Mouse (Mus musculus) heart, embryonic 12.5 days (tissue): ENCODE measurements around the gene Ruvbl2. TPM values are rescaled to one million over a fixed set of nuclear protein-coding genes. Genes with fewer than 3 reads are reported as not detected.
A peak's percentile ranks its signal among the peaks of the same experiment; 100 is the strongest.

ENCODE experiments used
- ATAC-seq: fragments of 200-750 bp; cut with Nextera tagmentation; 2 replicates; pipeline ENCODE4 v1.8.0; 2017; ENCODE audit warnings: moderate TSS enrichment, moderate library complexity; ENCODE audit not compliant: insufficient number of reproducible peaks, low FRiP score
- H3K27ac ChIP-seq: fragments of 300-500 bp; sonication (generic); 2 replicates; pipeline ENCODE4 v1.5.1; 2016; ENCODE audit warnings: mild to moderate bottlenecking, moderate library complexity; ENCODE audit not compliant: poor library complexity, severe bottlenecking
- H3K27me3 ChIP-seq: fragments of 300-500 bp; sonication (generic); replicated peaks from 2 replicates; pipeline ENCODE4 v1.6.1; 2016; ENCODE audit warnings: mild to moderate bottlenecking, moderate library complexity
- H3K36me3 ChIP-seq: fragments of 300-500 bp; sonication (generic); 2 replicates; pipeline ENCODE4 v1.6.1; 2016; ENCODE audit warnings: mild to moderate bottlenecking, moderate library complexity
- H3K4me1 ChIP-seq: fragments of 300-500 bp; sonication (generic); replicated peaks from 2 replicates; pipeline ENCODE4 v1.6.1; 2016; ENCODE audit warnings: mild to moderate bottlenecking
- H3K4me2 ChIP-seq: fragments of 300-500 bp; sonication (generic); 2 replicates; pipeline ENCODE4 v1.6.1; 2016; ENCODE audit warnings: mild to moderate bottlenecking, moderate library complexity
- H3K4me3 ChIP-seq: fragments of 300-500 bp; sonication (generic); 2 replicates; pipeline ENCODE4 v1.5.1; 2016; ENCODE audit warnings: mild to moderate bottlenecking
- H3K9ac ChIP-seq: fragments of 300-500 bp; sonication (generic); 2 replicates; pipeline ENCODE4 v1.6.1; 2016; ENCODE audit warnings: mild to moderate bottlenecking, moderate library complexity
- H3K9me3 ChIP-seq: fragments of 300-500 bp; sonication (generic); replicated peaks from 2 replicates; pipeline ENCODE4 v1.6.1; 2016; ENCODE audit warnings: mild to moderate bottlenecking, moderate library complexity
- WGBS: fragments of 180-500 bp; shearing (Covaris S2); methylation state at CpG from one replicate; pipeline ENCODE4 v1.1.7; 2016; 5-methylcytosine and 5-hydroxymethylcytosine counted together
- polyA plus RNA-seq: library from polyadenylated mRNA; unstranded; fragments of >200 nt; fragmentation: Nextera tagmentation; extraction: Ambion mirVana; gene quantifications from 2 replicates; pipeline ENCODE4 v1.2.1, GENCODE M21; 2016

Ruvbl2 gene
- polyA plus RNA-seq, 1 experiment from 2014 or later, result 80.7 TPM

GRCm38 (mm10) chr7:45449974-45450373, 12.1 kb upstream of the Ruvbl2 start:
- H3K9me3 ChIP-seq, result no peaks in the 10 kb centered on the region
- 96% methylated on average over 1 of the region's 1 CpGs for WGBS

DNA sequence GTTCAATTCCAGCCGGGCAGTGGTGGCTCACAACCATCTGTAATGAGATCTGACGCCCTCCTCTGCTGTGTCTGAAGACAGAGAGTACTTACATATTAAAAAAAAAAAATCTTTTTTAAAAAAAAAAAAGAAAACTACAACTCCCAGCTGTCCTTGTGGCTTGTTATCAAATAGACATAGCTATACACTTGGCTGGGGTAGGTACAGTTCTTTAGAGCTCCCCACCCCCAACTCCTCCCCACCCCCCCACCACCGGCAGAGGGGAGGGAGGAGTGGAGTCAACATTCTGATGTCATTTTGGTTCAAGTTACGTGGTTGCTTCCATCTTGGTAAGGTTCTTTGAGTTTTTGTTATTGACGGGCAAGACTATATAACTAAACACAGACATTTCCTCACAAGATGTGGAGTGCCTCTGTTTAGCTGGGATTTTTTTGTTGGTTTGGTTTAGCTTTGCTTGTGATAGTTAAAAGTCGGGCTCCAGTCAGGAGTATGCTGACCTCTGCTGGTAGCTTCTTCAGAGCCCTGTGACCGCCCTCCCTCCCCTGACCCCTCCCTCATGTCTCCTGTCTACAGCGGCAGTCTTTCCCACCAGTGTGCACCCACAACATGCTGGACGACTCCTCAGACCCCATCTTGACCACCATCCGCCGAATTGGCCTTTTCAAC, 9.6 kb upstream of the Ruvbl2 start:
- H3K4me1 ChIP-seq, result peaks cover 15% of the 10 kb centered on the region
- peak overlapping the region; percentile 45 for H3K4me2 ChIP-seq
- H3K36me3 ChIP-seq, result peaks cover 78% of the 10 kb centered on the region
- no peaks in the 10 kb centered on the region for H3K9me3 ChIP-seq
- peak overlapping the region; percentile 30; the same call in 1 of the 2 replicates for H3K27ac ChIP-seq
- 0 out of 2 replicates have a peak overlapping the region, but pooled peaks have one; percentile 9 for H3K4me3 ChIP-seq
- peak overlapping the region; percentile 39; the same call in 1 of the 2 replicates for H3K9ac ChIP-seq
- WGBS, result 31% methylated on average over 11 of the region's 11 CpGs
- no peaks in the 10 kb centered on the region for H3K27me3 ChIP-seq
- peak; percentile 63; the same call in 1 of the 2 replicates for ATAC-seq

More at GRCm38 (mm10) chr7:45449974-45450373, 12.1 kb upstream of the Ruvbl2 start:
- Histone ChIP-seq H3K27ac (no peak overlapping the region), H3K27me3 (no peaks in the 10 kb centered on the region), H3K9ac (no peak overlapping the region), H3K36me3 (peaks cover 77% of the 10 kb centered on the region), H3K4me3 (no peak overlapping the region), H3K4me1 (peaks cover 12% of the 10 kb centered on the region), H3K4me2 (no peak overlapping the region)
- no peak for ATAC-seq

DNA sequence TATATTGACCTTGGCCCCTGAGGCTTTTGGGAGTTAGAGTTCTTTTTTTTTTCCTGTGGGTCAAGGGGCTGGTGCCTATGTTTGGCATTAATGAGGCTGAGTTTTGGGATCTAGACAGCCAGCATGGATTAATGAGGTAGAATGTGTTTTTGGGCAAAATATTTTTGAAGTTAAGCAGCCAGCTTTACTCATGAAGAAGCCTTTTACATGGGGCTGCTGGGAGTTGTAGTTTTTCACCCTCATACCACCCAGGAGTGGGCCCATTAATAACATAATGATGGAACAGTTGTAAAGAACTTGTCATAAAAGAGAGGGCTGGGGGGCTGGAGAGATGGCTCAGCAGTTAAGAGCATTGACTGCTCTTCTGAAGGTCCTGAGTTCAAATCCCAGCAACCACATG, 8.7 kb upstream of the Ruvbl2 start:
- Histone ChIP-seq H3K4me3 (no peak overlapping the region), H3K9me3 (no peaks in the 10 kb centered on the region), H3K4me1 (peaks cover 15% of the 10 kb centered on the region), H3K36me3 (peaks cover 74% of the 10 kb centered on the region), H3K27me3 (no peaks in the 10 kb centered on the region), H3K4me2 (no peak overlapping the region), H3K9ac (no peak overlapping the region), H3K27ac (no peak overlapping the region)
- no peak for ATAC-seq

GRCm38 (mm10) chr7:45443526-45444420, 5.9 kb upstream of the Ruvbl2 start:
- H3K9me3 ChIP-seq, result no peaks in the 10 kb centered on the region
- 68% methylated on average over 22 of the region's 22 CpGs for WGBS
- no peak overlapping the region for H3K9ac ChIP-seq
- H3K27ac ChIP-seq, result no peak overlapping the region
- H3K27me3 ChIP-seq, result no peaks in the 10 kb centered on the region
- H3K4me3 ChIP-seq, result no peak overlapping the region
- H3K4me2 ChIP-seq, result no peak overlapping the region
- H3K4me1 ChIP-seq, result peaks cover 15% of the 10 kb centered on the region
- no peak for ATAC-seq
- peaks cover 82% of the 10 kb centered on the region for H3K36me3 ChIP-seq

DNA sequence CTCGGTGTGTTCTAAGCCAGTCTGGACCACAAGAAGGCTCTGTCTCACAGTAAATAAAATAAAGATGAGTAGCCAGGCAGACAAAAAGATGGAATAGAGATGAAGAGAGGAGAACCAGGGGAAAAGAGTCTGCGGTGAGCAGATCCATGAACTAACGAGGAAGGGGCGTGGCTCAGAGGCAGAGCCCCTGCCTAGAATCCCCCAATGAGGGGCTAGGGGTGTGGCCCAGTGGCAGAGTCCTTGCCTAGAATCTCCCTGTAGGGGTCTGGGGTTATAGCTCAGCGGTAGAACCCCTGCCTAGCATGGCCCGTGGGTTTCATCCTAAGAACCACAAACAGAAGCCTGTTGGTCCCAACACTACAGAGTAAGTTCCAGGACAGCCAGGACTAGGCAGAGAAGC, 850 bp downstream of the Ruvbl2 start:
- 0 out of 2 replicates have a peak overlapping the region, but pooled peaks have one; percentile 36 for H3K9ac ChIP-seq
- no peak for ATAC-seq
- H3K27ac ChIP-seq, result no peak overlapping the region
- no peaks in the 10 kb centered on the region for H3K27me3 ChIP-seq
- no peaks in the 10 kb centered on the region for H3K9me3 ChIP-seq
- peak overlapping the region; percentile 99 for H3K4me2 ChIP-seq
- 36% methylated on average over 6 of the region's 6 CpGs for WGBS
- H3K4me3 ChIP-seq, result no peak overlapping the region
- peaks cover 41% of the 10 kb centered on the region for H3K36me3 ChIP-seq
- H3K4me1 ChIP-seq, result peaks cover 41% of the 10 kb centered on the region

DNA sequence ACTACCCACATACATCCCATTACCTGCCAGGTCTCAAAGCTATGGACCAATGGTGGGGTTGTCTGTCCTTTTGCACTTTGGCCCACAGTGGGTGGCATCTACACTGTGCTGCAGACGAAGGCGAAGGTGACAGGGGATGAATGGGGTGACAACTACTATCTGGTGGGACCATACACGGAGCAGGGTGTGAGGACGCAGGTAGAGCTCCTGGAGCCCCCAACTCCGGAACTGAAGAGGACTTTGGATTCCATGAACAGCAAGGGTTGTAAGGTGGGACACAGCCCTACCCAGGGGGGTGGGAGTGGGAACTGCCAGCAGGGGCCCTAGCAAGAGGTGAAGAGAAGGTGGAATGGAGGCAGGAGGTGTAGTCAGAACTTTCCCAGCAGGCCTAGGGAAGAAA, 1.5 kb downstream of the Ruvbl2 start:
- no peak overlapping the region for H3K27ac ChIP-seq
- peak overlapping the region; percentile 42; the same call in 1 of the 2 replicates for H3K9ac ChIP-seq
- peaks cover 43% of the 10 kb centered on the region for H3K36me3 ChIP-seq
- peaks cover 41% of the 10 kb centered on the region for H3K4me1 ChIP-seq
- peak overlapping the region; percentile 99 for H3K4me2 ChIP-seq
- WGBS, result 78% methylated on average over 5 of the region's 5 CpGs
- H3K4me3 ChIP-seq, result no peak overlapping the region; the same call in 1 of the 2 replicates
- no peaks in the 10 kb centered on the region for H3K9me3 ChIP-seq
- ATAC-seq, result no peak
- no peaks in the 10 kb centered on the region for H3K27me3 ChIP-seq

DNA sequence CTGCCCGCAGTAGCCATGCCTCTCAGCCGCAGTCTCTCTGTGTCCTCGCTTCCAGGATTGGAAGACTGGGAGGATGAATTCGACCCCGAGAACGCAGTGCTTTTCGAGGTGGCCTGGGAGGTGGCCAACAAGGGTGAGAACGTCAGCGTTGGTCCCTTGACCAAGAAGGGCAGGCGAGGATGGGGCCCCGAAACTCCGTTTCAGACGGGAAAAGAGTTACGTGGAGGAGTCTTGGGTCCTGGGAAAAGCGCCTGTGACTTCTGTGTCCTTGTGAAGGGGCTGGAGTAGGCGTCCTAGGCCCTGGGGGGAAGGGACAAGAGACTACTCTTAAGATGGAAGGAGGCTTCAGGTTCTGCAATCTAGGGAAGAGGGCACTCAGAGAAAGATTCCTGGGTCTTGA, 2.9 kb downstream of the Ruvbl2 start:
- H3K36me3 ChIP-seq, result peaks cover 41% of the 10 kb centered on the region
- peak overlapping the region; percentile 70 for H3K27ac ChIP-seq
- H3K9me3 ChIP-seq, result no peaks in the 10 kb centered on the region
- peak overlapping the region; percentile 99 for H3K4me2 ChIP-seq
- H3K4me1 ChIP-seq, result peaks cover 45% of the 10 kb centered on the region
- H3K9ac ChIP-seq, result peak overlapping the region; percentile 86
- 2% methylated on average over 16 of the region's 16 CpGs for WGBS
- ATAC-seq, result peak; percentile 15
- no peaks in the 10 kb centered on the region for H3K27me3 ChIP-seq
- peak overlapping the region; percentile 91 for H3K4me3 ChIP-seq

- peak within 1 kb of the TSS; percentile 91 for H3K4me3 ChIP-seq
- WGBS, result under 1% methylated on average over 45 of the region's 45 CpGs
- H3K4me2 ChIP-seq, result peak within 1 kb of the TSS; percentile 99
- peak within 1 kb of the TSS; percentile 94 for H3K9ac ChIP-seq
- peak within 1 kb of the TSS; percentile 93 for H3K27ac ChIP-seq
- H3K9me3 ChIP-seq, result no peaks in the 10 kb centered on the region
- H3K4me1 ChIP-seq, result peaks cover 45% of the 10 kb centered on the region
- no peaks in the 10 kb centered on the region for H3K27me3 ChIP-seq
- peaks cover 41% of the 10 kb centered on the region for H3K36me3 ChIP-seq
- peak; percentile 96 for ATAC-seq
These were observed 3.5 kb downstream of the Ruvbl2 start, which contains the start of gene Gys1 for GRCm38 (mm10) chr7:45434203-45435015. Gene Gys1, plus strand, starts transcription at chr7:45434844.

GRCm38 (mm10) chr7:45433835-45434202, 4.1 kb downstream of the Ruvbl2 start:
- H3K27ac ChIP-seq, result peak overlapping the region; percentile 93
- WGBS, result 1% methylated on average over 7 of the region's 7 CpGs
- H3K4me2 ChIP-seq, result peak overlapping the region; percentile 99
- peak overlapping the region; percentile 91 for H3K4me3 ChIP-seq
- ATAC-seq, result no peak
- H3K4me1 ChIP-seq, result peaks cover 45% of the 10 kb centered on the region
- no peaks in the 10 kb centered on the region for H3K9me3 ChIP-seq
- no peaks in the 10 kb centered on the region for H3K27me3 ChIP-seq
- H3K9ac ChIP-seq, result peak overlapping the region; percentile 94
- peaks cover 44% of the 10 kb centered on the region for H3K36me3 ChIP-seq

DNA sequence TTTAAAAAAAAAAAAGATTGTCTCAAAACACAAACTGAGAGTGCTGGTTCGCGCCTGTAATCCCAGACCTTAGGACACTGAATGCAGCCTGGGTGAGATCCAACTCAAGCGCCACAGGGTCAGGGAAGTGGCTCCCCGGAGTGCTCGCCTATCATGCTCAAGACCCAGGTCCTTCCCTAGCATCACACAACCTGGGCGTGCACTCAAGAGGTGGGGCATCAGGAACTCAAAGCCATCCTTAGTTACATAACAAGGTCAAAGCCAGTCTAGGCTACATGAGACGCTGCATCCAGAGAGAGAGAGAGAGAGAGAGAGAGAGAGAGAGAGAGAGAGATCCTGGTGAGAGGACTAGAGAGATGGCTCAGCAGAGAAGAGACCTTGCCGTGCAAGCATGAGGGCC, 11.3 kb downstream of the Ruvbl2 start:
- H3K36me3 ChIP-seq, result peaks cover 97% of the 10 kb centered on the region
- H3K9me3 ChIP-seq, result no peaks in the 10 kb centered on the region
- WGBS, result 90% methylated on average over 8 of the region's 8 CpGs
- 0 out of 2 replicates have a peak, but pooled peaks cover 3% of the 10 kb centered on the region for H3K4me1 ChIP-seq
- H3K27me3 ChIP-seq, result peaks cover under 1% of the 10 kb centered on the region
- H3K27ac ChIP-seq, result no peak overlapping the region
- ATAC-seq, result no peak
- H3K4me3 ChIP-seq, result no peak overlapping the region
- H3K9ac ChIP-seq, result no peak overlapping the region
- H3K4me2 ChIP-seq, result no peak overlapping the region
